Mouse (Mus musculus) erythroblast, embryonic 14.5 days (primary cell): ENCODE data around the gene Aipl1.

Source experiments
- GATA1 ChIP-seq: IDR thresholded peaks from 2 replicates; pipeline ENCODE4 v1.6.1; 2012; ENCODE audit warnings: low read length, inconsistent platforms, mixed read lengths
- TAL1 ChIP-seq: IDR thresholded peaks from 3 replicates; pipeline ENCODE4 v1.6.1; 2012; ENCODE audit warnings: low read length, inconsistent platforms, mixed read lengths

DNA sequence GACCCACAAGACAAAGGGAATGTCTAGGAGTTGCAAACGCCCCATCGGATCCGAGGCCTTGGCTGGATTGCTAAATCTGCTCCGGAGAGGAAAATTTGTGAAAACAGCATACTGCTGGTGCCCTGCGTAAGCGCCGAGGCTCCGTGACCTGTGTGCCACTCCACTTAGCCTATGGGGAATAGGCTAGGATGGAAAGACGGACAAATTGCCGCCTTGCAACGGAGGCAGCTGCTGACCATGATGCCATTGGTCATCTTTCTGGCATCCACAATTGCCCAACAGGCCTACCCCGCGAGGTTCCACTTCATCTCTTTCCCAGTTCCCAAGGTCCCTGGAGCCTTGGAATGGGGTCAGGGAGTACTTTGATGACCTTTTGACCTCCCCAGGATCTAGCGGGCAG lies 5.3 kb upstream of the Aipl1 start:
- no peak for TF ChIP-seq TAL1
- TF ChIP-seq GATA1, result no peak
